Mouse (Mus musculus): ENCODE results near the gene Grpel1. TPM values are rescaled to one million over a fixed set of nuclear protein-coding genes. Genes with fewer than 3 reads are reported as not detected.

The Grpel1 gene
- total RNA-seq (2023) = 10 to 100 TPM; 18.1 to 22.2 TPM

GRCm38 (mm10) chr5:36464709-36465661, at the start of gene Grpel1:
Gene Grpel1 (plus strand): TSS chr5:36464998.

GRCm38 (mm10) chr5:36484171-36484990, 19.6 kb downstream of the Grpel1 start, which contains the start of the genes Tada2b and Ccdc96:
Gene Tada2b (minus strand): TSS chr5:36484285.
Gene Ccdc96 (plus strand): TSS chr5:36484588.

Other genes with a start within 250 kb of the Grpel1 start
- gene Sorcs2, start 66.9 kb upstream of the Grpel1 start, total RNA-seq (2023) = under 1 TPM; 0.36 to 0.49 TPM
- 10 to 100 TPM; 12.4 to 13.5 TPM for gene Tada2b, start 19.3 kb downstream of the Grpel1 start, total RNA-seq (2023)
- 1 to 10 TPM in 1 of 2 experiments, under 1 TPM in 1; 0.79 to 1.6 TPM for gene Ccdc96, start 19.6 kb downstream of the Grpel1 start, total RNA-seq (2023)
- gene Tbc1d14, start 128.3 kb downstream of the Grpel1 start, total RNA-seq (2023) = 10 to 100 TPM; 72.4 to 74.3 TPM
- 10 to 100 TPM; 25.8 to 31.7 TPM for gene D5Ertd579e, start 231.0 kb downstream of the Grpel1 start, total RNA-seq (2023)

Data from neutrophil, adult 59 days (primary cell).